Mouse (Mus musculus) kidney, embryonic 14.5 days (tissue): ENCODE data around the gene Ube2v1. TPM values are rescaled to one million over a fixed set of nuclear protein-coding genes. Genes with fewer than 3 reads are reported as not detected.

Experiments used
- ATAC-seq: fragments of 200-750 bp; cut with Nextera tagmentation; 2 replicates; pipeline ENCODE4 v1.8.0; 2017; ENCODE audit warnings: moderate number of reproducible peaks, mild to moderate bottlenecking, moderate TSS enrichment, moderate library complexity; ENCODE audit not compliant: low FRiP score, low TSS enrichment
- H3K27ac ChIP-seq: fragments of 300-500 bp; sonication (generic); 2 replicates; pipeline ENCODE4 v1.5.1; 2014; ENCODE audit warnings: low read depth, mild to moderate bottlenecking, low read length, moderate library complexity, mixed read lengths
- H3K27me3 ChIP-seq: fragments of 300-500 bp; sonication (generic); 2 replicates; pipeline ENCODE4 v1.6.1; 2014; ENCODE audit warnings: mild to moderate bottlenecking, low read length; ENCODE audit not compliant: control insufficient read depth, insufficient read depth
- H3K36me3 ChIP-seq: fragments of 300-500 bp; sonication (generic); 2 replicates; pipeline ENCODE4 v1.6.1; 2014; ENCODE audit warnings: low read length, mixed read lengths; ENCODE audit not compliant: control insufficient read depth, insufficient read depth
- H3K4me1 ChIP-seq: fragments of 300-500 bp; sonication (generic); 2 replicates; pipeline ENCODE4 v1.6.1; 2014; ENCODE audit warnings: low read length, mixed read lengths; ENCODE audit not compliant: control insufficient read depth, insufficient read depth
- H3K4me2 ChIP-seq: fragments of 300-500 bp; sonication (generic); replicated peaks from 2 replicates; pipeline ENCODE4 v1.6.1; 2014; ENCODE audit warnings: low read depth, mild to moderate bottlenecking, low read length
- H3K4me3 ChIP-seq: fragments of 300-500 bp; sonication (generic); 2 replicates; pipeline ENCODE4 v1.5.1; 2014; ENCODE audit warnings: mild to moderate bottlenecking, low read length
- H3K9ac ChIP-seq: fragments of 300-500 bp; sonication (generic); 2 replicates; pipeline ENCODE4 v1.6.1; 2014; ENCODE audit warnings: low read depth, mild to moderate bottlenecking, low read length, moderate library complexity
- H3K9me3 ChIP-seq: fragments of 300-500 bp; sonication (generic); 2 replicates; pipeline ENCODE4 v1.6.1; 2016; ENCODE audit warnings: low read length; ENCODE audit not compliant: control insufficient read depth
- WGBS: fragments of 180-500 bp; shearing (Covaris S2); extraction: QIAGEN DNeasy Blood & Tissue Kit; methylation state at CpG from one replicate; pipeline ENCODE4 v1.1.7; 2014; 5-methylcytosine and 5-hydroxymethylcytosine counted together
- polyA plus RNA-seq: library from polyadenylated mRNA; unstranded; fragments of >200 nt; fragmentation: Nextera tagmentation; extraction: Ambion mirVana; gene quantifications from 2 replicates; pipeline ENCODE4 v1.2.1, GENCODE M21; 2014

Ube2v1 gene
- polyA plus RNA-seq, 1 experiment from 2014 or later, result 283 TPM

GRCm38 (mm10) chr2:167568112-167568511, 63.8 kb downstream of the Ube2v1 start:
- H3K9ac ChIP-seq, result no peak overlapping the region
- no peak overlapping the region for H3K27ac ChIP-seq
- no peaks in the 10 kb centered on the region for H3K9me3 ChIP-seq
- 72% methylated on average over 9 of the region's 9 CpGs for WGBS
- peaks cover 28% of the 10 kb centered on the region for H3K4me1 ChIP-seq
- H3K36me3 ChIP-seq, result no peaks in the 10 kb centered on the region
- H3K4me3 ChIP-seq, result no peak overlapping the region
- no peaks in the 10 kb centered on the region for H3K27me3 ChIP-seq
- ATAC-seq, result no peak
- H3K4me2 ChIP-seq, result no peak overlapping the region

- Histone ChIP-seq H3K9ac (peak overlapping the region; percentile 44), H3K4me1 (peaks cover 34% of the 10 kb centered on the region), H3K36me3 (no peaks in the 10 kb centered on the region), H3K27me3 (no peaks in the 10 kb centered on the region), H3K4me3 (0 out of 2 replicates have a peak overlapping the region, but pooled peaks have one; percentile 11), H3K9me3 (no peaks in the 10 kb centered on the region), H3K27ac (peak overlapping the region; percentile 84; the same call in 1 of the 2 replicates), H3K4me2 (peak overlapping the region; percentile 24; the same call in 1 of the 2 replicates)
- WGBS, result 8% methylated on average over 19 of the region's 19 CpGs
- ATAC-seq, result peak; percentile 63
Observed at GRCm38 (mm10) chr2:167565682-167566081, 66.2 kb downstream of the Ube2v1 start.

GRCm38 (mm10) chr2:167565312-167565656, 66.6 kb downstream of the Ube2v1 start:
- Histone ChIP-seq H3K4me1 (peaks cover 31% of the 10 kb centered on the region), H3K4me2 (peak overlapping the region; percentile 24; the same call in 1 of the 2 replicates), H3K9ac (peak overlapping the region; percentile 44), H3K4me3 (no peak overlapping the region), H3K27ac (peak overlapping the region; percentile 84), H3K27me3 (no peaks in the 10 kb centered on the region), H3K36me3 (no peaks in the 10 kb centered on the region), H3K9me3 (no peaks in the 10 kb centered on the region)
- 43% methylated on average over 3 of the region's 3 CpGs for WGBS
- 0 out of 2 replicates have a peak, but pooled peaks have one; percentile 5 for ATAC-seq

- no peak overlapping the region for H3K4me3 ChIP-seq
- no peak overlapping the region for H3K9ac ChIP-seq
- H3K36me3 ChIP-seq, result no peaks in the 10 kb centered on the region
- no peak for ATAC-seq
- no peaks in the 10 kb centered on the region for H3K9me3 ChIP-seq
- 59% methylated on average over 13 of the region's 13 CpGs for WGBS
- peaks cover 29% of the 10 kb centered on the region for H3K4me1 ChIP-seq
- H3K27ac ChIP-seq, result peak overlapping the region; percentile 84
- no peak overlapping the region for H3K4me2 ChIP-seq
- no peaks in the 10 kb centered on the region for H3K27me3 ChIP-seq
Observed at GRCm38 (mm10) chr2:167564551-167565311, 67.2 kb downstream of the Ube2v1 start.

GRCm38 (mm10) chr2:167563703-167564102, 68.2 kb downstream of the Ube2v1 start:
- no peaks in the 10 kb centered on the region for H3K27me3 ChIP-seq
- no peak overlapping the region for H3K4me2 ChIP-seq
- H3K9me3 ChIP-seq, result no peaks in the 10 kb centered on the region
- peak; percentile 44; the same call in 1 of the 2 replicates for ATAC-seq
- H3K36me3 ChIP-seq, result no peaks in the 10 kb centered on the region
- peaks cover 35% of the 10 kb centered on the region for H3K4me1 ChIP-seq
- 22% methylated on average over 12 of the region's 12 CpGs for WGBS
- H3K27ac ChIP-seq, result peak overlapping the region; percentile 42; the same call in 1 of the 2 replicates
- no peak overlapping the region for H3K4me3 ChIP-seq
- no peak overlapping the region for H3K9ac ChIP-seq

GRCm38 (mm10) chr2:167563035-167563434, 68.9 kb downstream of the Ube2v1 start:
- Histone ChIP-seq H3K4me2 (no peak overlapping the region), H3K36me3 (no peaks in the 10 kb centered on the region), H3K9ac (no peak overlapping the region), H3K27ac (no peak overlapping the region), H3K27me3 (no peaks in the 10 kb centered on the region), H3K4me3 (no peak overlapping the region), H3K9me3 (no peaks in the 10 kb centered on the region), H3K4me1 (peaks cover 35% of the 10 kb centered on the region)
- ATAC-seq, result no peak
- WGBS, result 72% methylated on average over 5 of the region's 5 CpGs

GRCm38 (mm10) chr2:167562101-167562500, 69.8 kb downstream of the Ube2v1 start:
- Histone ChIP-seq H3K9ac (no peak overlapping the region; the same call in 1 of the 2 replicates), H3K27ac (no peak overlapping the region), H3K27me3 (no peaks in the 10 kb centered on the region), H3K9me3 (no peaks in the 10 kb centered on the region), H3K4me1 (peaks cover 35% of the 10 kb centered on the region), H3K4me3 (no peak overlapping the region), H3K4me2 (no peak overlapping the region), H3K36me3 (no peaks in the 10 kb centered on the region)
- 41% methylated on average over 8 of the region's 8 CpGs for WGBS
- ATAC-seq, result no peak

GRCm38 (mm10) chr2:167559413-167559812, 72.5 kb downstream of the Ube2v1 start:
- ATAC-seq, result peak; percentile 17; the same call in 1 of the 2 replicates
- WGBS, result 16% methylated on average over 27 of the region's 27 CpGs

More at GRCm38 (mm10) chr2:167559413-167559812, 72.5 kb downstream of the Ube2v1 start:
- H3K4me3 ChIP-seq, result no peak overlapping the region; the same call in 1 of the 2 replicates
- no peak overlapping the region for H3K27ac ChIP-seq
- H3K4me1 ChIP-seq, result peaks cover 22% of the 10 kb centered on the region
- H3K9ac ChIP-seq, result peak overlapping the region; percentile 47
- H3K36me3 ChIP-seq, result no peaks in the 10 kb centered on the region
- H3K27me3 ChIP-seq, result no peaks in the 10 kb centered on the region
- no peaks in the 10 kb centered on the region for H3K9me3 ChIP-seq
- H3K4me2 ChIP-seq, result peak overlapping the region; percentile 42
